Mouse (Mus musculus) spleen, postnatal 14 days (tissue): ENCODE data around the gene Zfp820.
"Not testable (repeated sequence)": the region's sequence is repeated elsewhere in the genome, so short reads cannot be mapped to it uniquely, and the experiment has no call there.

ENCODE experiments used
- DNase-seq, 2 experiments: peaks; one replicate each; pipeline ENCODE4 v3.0.0; 2021 to 2022; ENCODE audit warnings: low spot score in 2 of 2

Gene Zfp820

GRCm38 (mm10) chr17:21845545-21846321, at the start of gene Zfp820:
TSS of gene Zfp820 (minus strand) at chr17:21845772.
- no peak for DNase-seq

GRCm38 (mm10) chr17:21871256-21871655, 25.7 kb upstream of the Zfp820 start:
- no peak for DNase-seq

GRCm38 (mm10) chr17:21846322-21846582, 680 bp upstream of the Zfp820 start:
- not testable (repeated sequence) for DNase-seq

GRCm38 (mm10) chr17:21838510-21838909, 7.1 kb downstream of the Zfp820 start:
- no peak for DNase-seq

GRCm38 (mm10) chr17:21801373-21801772, 44.2 kb downstream of the Zfp820 start:
- DNase-seq: not testable (repeated sequence)

GRCm38 (mm10) chr17:21792256-21792655, 53.3 kb downstream of the Zfp820 start:
- no peak for DNase-seq

- DNase-seq: no peak
These were observed 75.2 kb downstream of the Zfp820 start for GRCm38 (mm10) chr17:21770336-21770735.
